Mouse (Mus musculus) brain, embryonic 14.5 days (tissue): ENCODE results near the gene Farp2.

Experiments
- CTCF ChIP-seq: fragments of 200-500 bp; IDR thresholded peaks from 2 replicates; pipeline ENCODE4 v1.5.1; 2012; ENCODE audit warnings: inconsistent platforms, mild to moderate bottlenecking, moderate library complexity, borderline replicate concordance; ENCODE audit not compliant: insufficient read depth, insufficient read length; ENCODE audit errors: extremely low read depth
- POLR2A ChIP-seq: fragments of 200-500 bp; IDR thresholded peaks from 2 replicates; pipeline ENCODE4 v1.6.1; 2012; ENCODE audit warnings: mild to moderate bottlenecking, inconsistent platforms, borderline replicate concordance; ENCODE audit not compliant: poor library complexity, insufficient read depth, insufficient read length, severe bottlenecking; ENCODE audit errors: extremely low read depth

DNA sequence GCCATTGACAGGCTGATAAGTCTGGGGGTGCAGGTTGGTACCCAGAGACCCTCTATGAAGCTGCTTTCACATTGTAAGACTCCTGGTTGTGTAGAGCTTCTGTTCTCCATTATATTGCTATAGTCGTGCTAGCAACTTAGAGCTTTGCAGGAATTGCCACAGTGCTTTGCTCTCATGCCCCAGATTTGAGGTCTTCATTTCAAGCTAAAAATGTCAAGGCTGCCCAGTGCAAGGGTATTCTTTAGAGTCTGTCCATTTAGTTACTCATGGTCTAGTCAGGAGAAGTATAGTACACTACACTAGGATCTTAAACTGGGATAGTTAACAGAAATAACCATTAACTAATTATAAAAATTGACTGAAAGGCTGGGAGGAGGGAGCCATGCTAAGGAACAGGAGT is 35.4 kb downstream of the Farp2 start:
- TF ChIP-seq CTCF (no peak), POLR2A (no peak)
